Mouse (Mus musculus) lung, postnatal 4 days (tissue): ENCODE measurements at regions not wholly inside any gene's neighbourhood (a gene's known extent, or its start where the extent isn't known, plus 50 kb on each side); places are given as distances from the start of the nearest gene placed in this dataset.

Experiments used
- DNase-seq, 2 experiments: peaks; one replicate each; pipeline ENCODE4 v3.0.0; 2021

GRCm38 (mm10) chr9:30578213-30578612 lies 151.3 kb downstream of the Snx19 start:
- no peak for DNase-seq

GRCm38 (mm10) chr9:30577243-30577642 lies 150.3 kb downstream of the Snx19 start:
- DNase-seq, result no peak

- DNase-seq, result no peak
Measured at GRCm38 (mm10) chr9:30575531-30575930, 148.6 kb downstream of the Snx19 start.

- no peak for DNase-seq
Measured at GRCm38 (mm10) chr9:30573294-30573693, 146.4 kb downstream of the Snx19 start.

- DNase-seq, result no peak
Measured at GRCm38 (mm10) chr9:30571014-30571413, 144.1 kb downstream of the Snx19 start.

- DNase-seq, result no peak
Measured at GRCm38 (mm10) chr9:30564765-30565680, 138.1 kb downstream of the Snx19 start.

- DNase-seq, result no peak
Measured at GRCm38 (mm10) chr9:30563399-30563798, 136.5 kb downstream of the Snx19 start.

GRCm38 (mm10) chr9:30554908-30555307 lies 128.0 kb downstream of the Snx19 start:
- DNase-seq, result no peak

- DNase-seq, result no peak
Measured at GRCm38 (mm10) chr9:30552721-30553120, 125.8 kb downstream of the Snx19 start.

GRCm38 (mm10) chr9:30549892-30550515 lies 123.1 kb downstream of the Snx19 start:
- no peak for DNase-seq

- DNase-seq, result no peak
Measured at GRCm38 (mm10) chr9:30539858-30540257, 113.0 kb downstream of the Snx19 start.

GRCm38 (mm10) chr9:30536508-30537100 lies 109.7 kb downstream of the Snx19 start:
- DNase-seq, result no peak

GRCm38 (mm10) chr9:30534961-30535360 lies 108.1 kb downstream of the Snx19 start:
- no peak for DNase-seq

- no peak for DNase-seq
Measured at GRCm38 (mm10) chr9:30533780-30534343, 107.0 kb downstream of the Snx19 start.

- no peak for DNase-seq
Measured at GRCm38 (mm10) chr9:30533091-30533779, 106.3 kb downstream of the Snx19 start.

GRCm38 (mm10) chr9:30525086-30525485 lies 98.2 kb downstream of the Snx19 start:
- DNase-seq, result no peak

- DNase-seq, result no peak
Measured at GRCm38 (mm10) chr9:30524401-30525066, 97.6 kb downstream of the Snx19 start.

- DNase-seq, result no peak
Measured at GRCm38 (mm10) chr9:30523852-30524251, 96.9 kb downstream of the Snx19 start.

- peak in 1 of 2 experiments; percentile 31 for DNase-seq
Measured at GRCm38 (mm10) chr9:30522595-30523350, 95.9 kb downstream of the Snx19 start.

GRCm38 (mm10) chr9:30521556-30522240 lies 94.8 kb downstream of the Snx19 start:
- no peak for DNase-seq
